Mouse (Mus musculus) left cerebral cortex, adult 18-20 months (tissue): ENCODE measurements around the gene Lrrc8c. TPM values are rescaled to one million over a fixed set of nuclear protein-coding genes. Genes with fewer than 3 reads are reported as not detected.

Experiments used
- DNase-seq, 2 experiments: peaks; one replicate each; pipeline ENCODE4 v3.0.0; 2021 to 2022; ENCODE audit warnings: low spot score in 2 of 2, mixed read lengths in 1 of 2
- total RNA-seq, 2 experiments: library from RNA; stranded (reverse); gene quantifications; 2 replicates each; pipeline ENCODE4 v1.2.3; 2021

Lrrc8c gene
- total RNA-seq, 2 experiments from 2014 or later, result 30.7 to 31.0 TPM

DNA sequence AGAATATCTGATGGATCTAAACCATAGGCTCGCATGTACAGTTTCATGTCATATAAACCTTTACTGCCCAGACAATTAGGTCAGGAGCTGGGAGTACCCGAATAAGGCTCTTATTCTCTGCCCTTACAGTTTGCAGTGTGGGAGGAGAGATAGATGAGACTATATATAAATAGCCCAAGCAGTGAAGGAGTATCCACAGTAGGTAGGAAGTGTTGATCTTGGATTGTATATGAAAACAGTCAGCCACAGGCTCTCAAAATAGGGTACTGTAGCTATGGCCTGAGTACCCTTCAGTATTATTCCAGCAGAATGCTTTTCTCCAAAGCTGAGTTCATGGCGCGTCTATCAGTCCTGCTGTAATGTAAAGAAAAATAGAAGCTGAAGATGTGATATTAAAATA is 27.9 kb downstream of the Lrrc8c start:
- DNase-seq, result no peak

DNA sequence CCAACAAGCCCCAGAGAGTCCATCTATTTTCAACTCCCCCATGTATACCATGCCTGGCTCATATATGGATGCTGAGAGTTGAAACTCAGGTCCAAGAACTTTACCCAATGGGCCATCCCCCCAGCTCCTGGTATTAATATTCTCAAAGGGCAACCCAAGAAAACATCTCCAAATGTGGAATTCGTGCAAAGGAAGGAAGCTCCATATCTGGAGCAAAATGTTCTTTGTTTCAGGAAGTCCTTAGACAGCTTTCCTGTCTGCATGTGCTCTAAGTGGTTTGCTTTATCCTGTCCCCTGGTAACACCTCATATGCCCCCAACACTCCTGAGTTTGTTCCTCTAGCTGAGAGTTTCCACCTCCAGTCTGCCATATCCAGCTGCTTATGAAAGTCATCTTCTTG is 32.6 kb downstream of the Lrrc8c start:
- no peak for DNase-seq

DNA sequence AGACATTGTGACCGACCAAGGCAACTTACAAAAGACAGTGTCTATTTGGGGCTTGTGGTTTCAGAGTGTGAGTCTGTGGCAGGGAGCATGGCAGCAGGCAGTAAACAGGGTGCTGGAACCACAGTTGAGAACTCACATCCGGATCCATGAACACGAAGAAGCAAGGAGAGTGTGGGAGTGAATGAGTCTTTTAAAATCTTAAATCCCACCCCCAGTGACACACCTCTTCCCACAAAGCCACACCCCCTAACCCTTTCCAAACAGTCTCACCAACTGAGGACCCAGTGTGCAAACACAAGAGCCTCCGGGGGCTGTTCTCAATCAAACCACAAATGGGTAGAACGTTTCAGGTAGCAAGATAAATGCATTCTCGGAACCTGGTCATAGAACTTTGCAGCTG is 37.1 kb downstream of the Lrrc8c start:
- DNase-seq, result no peak

DNA sequence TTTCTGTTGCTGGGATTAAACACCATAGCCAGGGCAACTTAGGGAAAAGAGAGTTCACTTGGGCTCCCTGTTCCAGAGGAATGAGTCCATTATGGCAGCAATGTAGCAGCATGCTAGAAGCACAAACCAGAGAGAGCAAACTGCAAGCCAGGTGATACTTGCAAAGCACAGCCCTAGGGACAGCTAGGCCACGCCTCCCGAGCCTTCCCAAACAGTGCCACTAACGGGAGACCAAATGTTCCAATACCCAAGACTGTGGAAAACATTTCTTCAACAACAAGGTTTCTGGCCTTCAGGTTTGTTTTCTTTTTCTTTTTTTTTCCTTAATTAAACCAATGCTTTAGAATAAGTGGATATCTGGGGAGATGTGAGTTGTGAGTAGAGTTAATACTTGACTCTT is 38.2 kb downstream of the Lrrc8c start:
- DNase-seq, result no peak

DNA sequence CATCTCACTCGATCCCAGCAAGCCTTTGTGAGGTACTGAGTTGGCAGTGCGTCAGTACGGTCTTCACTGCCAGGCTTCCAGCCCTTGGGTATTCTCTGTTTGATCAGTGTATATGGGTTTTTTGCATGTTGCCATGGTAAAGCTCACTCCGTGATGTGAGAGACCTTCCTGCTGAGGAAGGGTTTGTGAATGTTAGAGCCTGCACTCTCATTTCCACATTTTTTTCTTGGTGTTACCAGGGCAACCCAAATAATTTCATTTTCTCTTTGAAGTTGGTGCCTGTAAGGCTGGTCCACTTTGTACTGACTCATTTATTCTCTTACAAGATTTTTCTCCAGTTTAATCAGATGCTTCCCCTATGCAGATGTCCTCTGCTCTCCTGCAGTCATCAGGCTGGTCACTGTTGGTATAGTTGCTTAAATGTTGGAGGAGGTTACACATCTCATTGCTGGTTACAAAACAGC is 38.6 kb downstream of the Lrrc8c start:
- DNase-seq, result no peak

DNA sequence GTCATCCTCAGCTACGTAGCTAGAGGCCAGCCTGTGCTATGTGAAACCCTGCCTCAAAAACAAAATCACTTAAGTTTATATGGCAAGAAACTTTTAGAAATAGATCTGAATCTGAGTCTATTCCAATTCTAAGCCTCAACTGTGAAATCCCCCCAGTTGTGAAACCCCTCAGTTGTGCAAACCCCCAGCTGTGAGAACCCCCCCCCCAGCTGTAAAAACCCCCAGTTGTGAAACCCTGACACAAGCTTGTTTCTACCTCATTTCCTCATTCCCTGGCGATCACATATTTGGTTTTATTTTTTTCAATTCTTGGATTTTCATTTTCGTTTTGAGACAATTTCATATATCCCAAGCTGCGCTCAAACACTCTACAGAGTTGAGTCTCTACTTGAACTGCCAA is 39.3 kb downstream of the Lrrc8c start:
- DNase-seq, result no peak

DNA sequence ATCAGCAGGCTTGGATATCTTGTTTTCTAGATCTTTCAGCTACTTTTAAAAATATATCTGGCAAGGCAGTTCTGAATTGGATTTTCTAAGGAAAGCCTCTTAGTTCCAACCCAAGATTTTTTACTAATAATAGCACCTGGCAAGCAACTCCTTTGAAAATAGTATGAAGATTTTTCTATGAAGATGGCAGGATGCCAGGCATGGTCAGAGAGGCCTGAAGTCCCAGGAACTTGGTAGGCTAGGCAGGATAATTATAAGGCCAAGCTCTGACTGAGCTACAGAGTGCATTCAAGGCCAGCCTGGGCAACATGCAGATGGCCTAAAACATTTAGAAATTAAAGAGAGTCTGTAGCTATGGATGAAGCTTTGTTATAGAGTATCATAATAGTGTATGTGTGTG is 42.7 kb downstream of the Lrrc8c start:
- no peak for DNase-seq

DNA sequence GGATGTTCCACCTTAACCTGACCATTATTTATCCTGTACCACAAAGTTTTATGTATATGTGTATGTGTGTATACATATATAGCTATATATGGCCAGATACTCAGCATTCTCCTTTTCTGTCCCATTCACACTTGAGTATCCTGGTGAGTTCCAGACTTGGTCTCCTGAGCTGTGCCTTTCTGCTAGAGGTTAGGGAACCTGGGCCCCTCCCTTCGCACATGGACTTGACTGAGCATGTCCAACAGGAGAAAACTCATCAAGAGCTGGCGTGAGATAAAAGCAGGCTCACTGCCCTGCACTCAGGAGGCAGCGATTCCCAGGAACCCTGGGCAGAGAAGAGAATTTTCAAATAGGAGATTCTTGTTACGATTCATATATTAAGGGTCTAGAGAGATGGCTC is 45.6 kb downstream of the Lrrc8c start:
- DNase-seq, result no peak

DNA sequence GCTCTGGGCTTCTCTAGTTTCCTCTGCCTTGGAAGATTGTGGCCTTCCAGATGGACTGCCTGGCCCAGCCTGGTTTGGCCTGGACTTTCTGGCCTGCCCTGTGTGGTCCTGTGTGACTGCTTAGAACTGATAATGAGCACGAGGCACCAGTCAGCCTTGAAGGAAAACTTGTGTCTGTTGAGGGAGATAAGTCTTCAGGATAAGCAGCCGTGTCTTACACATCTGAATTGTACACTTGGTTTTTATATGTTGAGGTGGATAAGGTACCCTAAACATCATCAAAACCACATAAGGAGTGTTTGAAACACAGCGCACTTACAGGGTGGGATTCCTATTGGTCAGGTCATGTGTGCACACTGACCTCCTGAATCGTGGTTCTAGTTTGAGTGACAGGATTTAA is 46.6 kb downstream of the Lrrc8c start:
- DNase-seq, result no peak

DNA sequence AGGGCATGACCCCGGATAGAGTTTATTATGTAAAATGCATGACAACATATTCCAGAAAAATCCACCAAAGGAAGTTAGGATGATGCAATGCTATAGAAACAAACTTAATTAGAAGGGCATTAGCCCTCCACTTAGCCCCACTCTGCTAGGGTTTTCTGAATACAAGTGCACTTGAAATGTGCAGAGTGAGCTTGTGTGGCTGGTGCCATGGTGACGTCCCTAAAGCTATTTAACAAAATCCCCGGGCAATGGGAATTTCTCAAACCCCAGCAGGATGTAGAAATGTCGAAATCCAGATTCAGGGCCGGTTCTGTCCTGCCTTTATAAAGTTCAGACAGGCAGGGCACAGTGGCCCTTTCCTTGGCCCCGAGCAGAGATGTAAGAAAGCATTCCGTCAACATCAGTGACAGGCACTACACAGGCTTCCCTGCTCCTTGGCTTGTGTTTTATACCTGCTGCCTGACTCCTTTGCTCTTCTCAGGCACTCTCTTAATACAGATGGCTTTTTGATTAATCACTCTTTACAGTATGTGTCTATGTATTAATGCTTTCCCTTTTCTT is 47.7 kb downstream of the Lrrc8c start:
- DNase-seq, result no peak

DNA sequence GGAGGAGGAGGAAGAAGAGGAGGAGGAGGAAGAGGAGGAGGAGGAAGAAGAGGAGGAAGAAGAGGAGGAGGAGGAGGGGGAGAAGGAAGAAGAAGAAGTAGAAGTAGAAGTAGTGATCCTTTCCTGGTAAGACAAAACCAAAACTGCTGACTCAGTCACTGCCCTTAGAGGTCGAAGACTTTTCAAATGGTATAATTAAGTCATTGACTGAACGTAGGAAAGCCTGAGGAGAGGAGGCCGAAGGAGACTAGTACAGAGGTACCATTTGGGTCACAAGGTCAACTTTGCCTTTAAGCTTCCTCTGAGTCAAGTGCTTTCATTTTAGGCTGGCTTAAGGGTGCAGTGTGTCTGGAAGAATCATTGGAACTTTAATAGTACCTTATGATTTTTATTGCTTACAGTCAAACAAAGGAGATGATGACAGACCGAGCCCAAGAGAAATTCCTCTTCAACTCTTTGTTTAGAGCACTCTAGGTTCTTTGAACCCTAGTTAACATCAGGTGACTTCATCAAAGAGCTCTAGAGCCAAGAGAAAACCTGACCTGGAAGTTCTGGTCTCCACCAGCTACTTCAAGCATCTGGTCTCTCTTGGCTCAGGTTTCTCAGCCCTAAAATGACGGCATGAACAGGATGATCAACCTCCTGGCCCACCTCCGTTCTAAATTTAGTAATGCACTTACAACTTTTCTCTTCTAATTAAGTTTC is 49.0 kb downstream of the Lrrc8c start:
- DNase-seq, result no peak

DNA sequence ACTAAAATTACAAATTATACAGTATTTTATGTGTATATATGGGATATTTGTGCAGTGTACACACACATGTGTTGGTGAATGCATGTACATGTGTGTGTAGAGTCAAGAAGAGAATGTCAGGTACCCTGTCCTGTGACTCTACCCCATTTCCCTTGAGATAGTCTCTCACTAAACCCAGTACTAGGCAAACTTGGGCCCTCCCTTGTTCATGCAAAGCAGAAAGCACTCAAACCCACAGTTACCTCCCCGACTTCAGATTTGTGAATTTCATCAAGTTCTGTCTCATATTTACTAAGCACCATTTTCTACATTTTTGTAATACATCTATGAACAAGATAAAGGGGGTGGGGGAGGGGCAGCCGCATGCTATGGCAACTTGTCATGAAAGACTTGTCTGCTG is 50.0 kb downstream of the Lrrc8c start:
- no peak for DNase-seq

DNA sequence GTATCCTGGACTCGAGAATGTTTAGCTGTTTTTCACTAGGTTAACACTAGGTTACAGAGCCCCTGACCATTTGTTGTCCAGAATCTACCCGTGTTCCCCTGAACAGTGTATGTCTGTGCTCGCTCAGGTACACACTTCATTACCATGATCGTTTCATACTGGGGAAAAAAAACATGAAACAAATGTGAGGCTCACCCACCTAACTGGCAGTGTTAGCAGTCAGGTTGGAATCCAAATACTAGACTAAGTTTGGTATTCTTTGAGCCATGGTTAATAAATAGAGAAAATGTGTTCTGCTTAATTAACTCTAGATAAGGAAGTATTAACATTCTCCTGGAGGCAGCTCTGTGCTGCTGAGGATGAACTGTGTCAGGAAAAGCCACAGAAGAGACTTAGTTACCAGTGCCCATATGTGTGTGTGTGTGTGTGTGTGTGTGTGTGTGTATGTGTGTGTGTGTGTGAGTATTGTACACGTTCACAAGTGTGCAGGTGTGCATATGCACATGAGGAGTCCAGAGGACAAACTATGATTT is 53.0 kb downstream of the Lrrc8c start:
- DNase-seq, result no peak

DNA sequence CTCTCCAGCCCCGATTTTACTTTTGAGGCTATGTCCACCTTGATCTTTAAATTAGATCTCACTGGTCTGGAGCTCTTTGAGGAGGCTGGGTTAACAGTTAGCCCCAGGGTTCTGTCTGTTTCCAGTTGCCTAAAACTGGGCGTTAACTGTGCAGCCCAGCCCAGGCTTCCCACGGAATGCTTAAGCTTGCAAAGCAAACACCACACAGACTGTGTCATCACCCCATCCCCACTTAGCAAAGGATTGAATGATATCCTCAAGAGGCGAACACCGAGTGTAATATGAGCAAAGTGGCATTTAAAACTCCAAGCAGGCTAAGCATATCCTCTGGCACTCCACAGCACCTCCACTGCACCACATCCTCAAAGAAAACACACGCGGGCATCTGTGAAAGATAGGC is 53.7 kb downstream of the Lrrc8c start:
- no peak for DNase-seq

DNA sequence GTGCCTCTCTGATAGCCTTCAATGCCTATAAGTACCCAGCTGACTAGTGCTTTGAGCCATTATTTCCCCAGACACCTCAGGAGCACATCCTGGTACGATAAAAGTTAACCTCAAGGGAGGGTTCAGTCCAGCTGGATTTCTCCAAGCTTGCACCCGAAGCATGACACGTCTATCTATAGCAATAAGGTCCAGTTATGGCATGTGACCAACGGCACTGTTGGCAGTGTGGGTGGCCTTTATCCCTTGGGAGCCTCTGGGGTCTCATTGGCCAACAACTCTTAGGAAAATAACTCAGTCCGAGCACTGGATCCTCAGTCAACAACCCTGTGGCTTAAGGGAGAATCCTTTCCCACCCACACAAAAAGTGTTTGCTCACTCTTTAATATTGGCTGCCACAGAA is 55.6 kb downstream of the Lrrc8c start:
- no peak for DNase-seq

DNA sequence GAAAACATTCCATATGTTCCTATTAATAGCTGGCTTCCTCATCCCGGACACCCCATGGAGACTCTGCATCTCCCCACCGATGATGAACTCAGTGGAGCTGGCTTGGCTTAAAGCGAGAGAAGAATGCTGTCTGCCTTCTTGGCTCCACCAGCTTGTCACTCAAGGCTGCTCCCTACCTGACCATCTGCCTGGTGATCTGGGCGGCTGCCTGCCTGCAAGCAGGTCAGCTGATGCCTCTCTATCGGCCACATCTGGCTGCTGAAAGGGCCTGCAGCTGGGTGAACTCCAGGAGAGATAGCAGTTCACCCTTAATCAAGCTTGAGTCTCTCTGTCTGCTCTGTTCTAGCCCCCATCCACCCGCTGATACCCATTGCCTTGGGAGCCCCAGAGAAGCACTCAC is 56.7 kb downstream of the Lrrc8c start:
- DNase-seq, result no peak

DNA sequence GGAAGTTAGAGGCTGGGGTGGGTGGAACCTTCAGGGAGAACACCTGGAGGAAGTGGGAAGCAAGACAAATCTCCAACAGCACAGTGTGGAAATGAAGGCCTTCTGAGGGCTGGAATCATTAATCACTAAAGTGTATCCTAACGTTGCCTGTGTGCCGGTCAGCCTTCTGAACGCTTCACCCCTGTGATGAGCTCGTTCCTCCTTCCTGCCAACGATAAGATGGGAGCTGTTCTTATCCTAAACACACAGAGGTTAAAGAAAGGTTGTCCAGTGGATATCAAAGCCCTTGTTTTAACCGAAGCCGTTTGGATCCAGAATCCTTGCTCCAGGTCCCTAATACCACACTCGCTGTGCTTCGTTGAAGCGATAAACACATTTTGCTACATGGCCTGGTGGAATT is 61.7 kb downstream of the Lrrc8c start:
- DNase-seq, result no peak

DNA sequence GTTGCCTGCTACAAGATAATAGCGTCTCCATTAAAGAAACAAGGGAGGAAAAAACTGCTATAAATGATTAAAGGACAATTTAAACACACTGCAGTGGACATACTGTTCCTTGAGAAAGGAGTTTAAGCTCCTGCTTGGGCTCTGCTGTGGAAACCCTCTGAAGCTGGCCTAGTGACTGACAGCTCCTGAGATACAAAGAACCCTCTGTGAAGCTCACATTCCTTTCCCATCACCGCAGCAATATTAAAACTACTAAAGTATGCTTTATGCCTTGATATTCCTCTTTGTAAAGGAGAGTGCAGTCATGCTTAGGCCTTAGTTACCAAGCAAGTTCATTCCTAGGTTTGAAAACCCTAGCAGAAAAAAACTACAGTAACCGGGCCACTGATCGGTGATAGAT is 66.7 kb downstream of the Lrrc8c start:
- no peak for DNase-seq

DNA sequence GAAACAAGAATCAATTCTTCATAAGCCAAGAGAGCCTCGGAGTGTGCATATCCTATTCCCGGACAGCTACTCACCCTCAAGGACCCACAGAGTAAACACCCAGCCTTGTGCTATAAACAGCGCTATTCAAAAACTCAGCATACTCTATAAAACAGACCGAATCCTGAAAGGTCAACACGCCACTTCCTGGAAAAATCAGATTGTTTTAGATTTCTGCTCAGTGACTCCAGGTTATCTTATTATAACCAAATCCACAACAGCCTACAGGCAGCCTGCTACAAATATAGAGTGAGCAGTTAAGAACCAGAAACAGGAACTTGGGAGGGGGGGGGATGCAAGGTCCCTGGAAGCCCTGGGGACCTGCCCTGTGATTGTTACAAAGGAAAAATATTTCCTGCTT is 67.5 kb downstream of the Lrrc8c start:
- DNase-seq, result no peak

DNA sequence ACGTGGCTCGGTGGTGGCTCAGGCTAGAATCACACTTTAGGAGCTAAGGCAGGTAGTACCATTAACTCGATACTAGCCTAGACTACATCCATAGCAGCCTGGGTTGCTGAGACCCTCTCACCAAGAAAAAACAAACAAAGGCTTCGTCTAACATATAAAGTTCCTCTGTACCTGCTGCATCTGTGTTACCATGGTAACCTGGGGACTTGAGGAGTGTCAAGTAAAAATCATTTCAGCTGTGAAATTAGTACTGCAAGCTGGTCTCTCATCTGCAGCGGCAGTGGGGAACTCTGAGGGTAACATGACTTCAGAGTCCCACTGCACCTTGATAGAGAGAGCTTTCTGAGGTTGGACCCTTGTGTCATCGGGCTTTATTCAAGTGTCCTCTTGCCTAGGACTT is 68.3 kb downstream of the Lrrc8c start:
- DNase-seq, result no peak

DNA sequence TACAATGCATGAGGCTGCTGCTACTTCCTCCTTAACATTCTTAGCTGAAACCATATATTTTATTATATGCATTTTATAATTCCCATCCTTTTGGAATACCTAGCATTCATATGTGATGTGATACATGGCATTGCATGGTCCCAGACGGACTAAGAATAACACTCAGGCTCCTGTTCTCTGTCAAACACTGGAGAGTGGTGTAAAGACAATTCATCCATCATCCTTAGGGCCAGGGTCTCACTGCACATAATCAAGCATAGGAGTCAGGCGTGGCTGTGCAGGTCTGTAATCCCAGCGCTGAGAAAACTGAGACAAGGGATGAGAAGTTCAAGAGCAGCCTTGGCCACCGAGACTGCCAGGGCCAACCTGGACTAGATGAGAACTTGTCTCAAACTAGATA is 69.5 kb downstream of the Lrrc8c start:
- no peak for DNase-seq

DNA sequence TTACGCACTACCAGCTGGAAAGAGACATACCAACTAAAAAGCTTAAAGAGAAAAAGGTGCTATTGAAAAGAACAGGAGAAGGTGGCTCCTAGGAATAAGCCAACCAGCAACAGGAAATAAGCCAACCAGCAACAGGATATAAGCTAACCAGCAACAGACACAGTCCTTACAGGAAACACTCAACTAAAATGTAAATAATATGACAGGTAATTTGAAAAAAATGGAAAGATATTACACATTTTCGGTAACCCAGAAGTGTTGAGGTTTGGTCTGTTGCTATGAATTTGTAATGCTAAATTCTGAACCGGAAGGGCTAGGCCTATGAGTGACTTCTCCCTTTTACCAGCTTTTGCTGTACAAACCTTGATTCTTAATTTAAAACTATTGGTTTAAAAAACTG is 69.9 kb downstream of the Lrrc8c start:
- DNase-seq, result no peak

DNA sequence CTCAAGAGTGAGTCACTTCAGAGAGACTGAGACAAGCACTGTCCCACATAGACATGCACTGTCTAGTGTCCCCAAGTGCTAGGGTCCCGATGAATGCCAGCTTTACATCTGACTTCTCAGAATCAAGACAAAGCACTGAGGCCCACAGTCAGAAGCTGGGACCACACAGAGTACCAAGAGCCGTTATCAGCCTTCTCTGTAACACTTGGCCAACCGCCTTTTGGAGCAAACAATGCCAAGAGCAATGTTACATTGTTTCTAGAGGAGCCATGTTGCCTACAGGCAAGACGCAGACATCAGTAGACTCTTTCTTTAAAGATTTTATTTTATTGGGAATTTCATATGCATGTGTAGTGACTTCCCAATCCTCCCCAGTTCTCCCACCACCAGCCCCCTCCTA is 73.2 kb downstream of the Lrrc8c start:
- DNase-seq, result no peak
